Mouse (Mus musculus) hindbrain, embryonic 11.5 days (tissue): ENCODE results near the gene Haspin. TPM values are rescaled to one million over a fixed set of nuclear protein-coding genes. Genes with fewer than 3 reads are reported as not detected.

Experiments used
- ATAC-seq: fragments of 200-750 bp; cut with Nextera tagmentation; 2 replicates; pipeline ENCODE4 v1.8.0; 2017; ENCODE audit warnings: mild to moderate bottlenecking, moderate TSS enrichment, moderate library complexity; ENCODE audit not compliant: low FRiP score
- DNase-seq: peaks from one replicate; pipeline ENCODE4 v3.0.0-alpha.2; 2015; ENCODE audit warnings: low spot score
- H3K27ac ChIP-seq: fragments of 300-500 bp; sonication (generic); 2 replicates; pipeline ENCODE4 v1.5.1; 2014; ENCODE audit warnings: mild to moderate bottlenecking, low read depth, low read length
- H3K27me3 ChIP-seq: fragments of 300-500 bp; sonication (generic); 2 replicates; pipeline ENCODE4 v1.6.1; 2014; ENCODE audit warnings: mild to moderate bottlenecking, low read length, moderate library complexity, mixed read lengths; ENCODE audit not compliant: control insufficient read depth, insufficient read depth
- H3K36me3 ChIP-seq: fragments of 300-500 bp; sonication (generic); 2 replicates; pipeline ENCODE4 v1.6.1; 2014; ENCODE audit warnings: mild to moderate bottlenecking, low read length, moderate library complexity, mixed read lengths; ENCODE audit not compliant: control insufficient read depth, insufficient read depth
- H3K4me1 ChIP-seq: fragments of 300-500 bp; sonication (generic); replicated peaks from 2 replicates; pipeline ENCODE4 v1.6.1; 2014; ENCODE audit warnings: low read length, mixed read lengths; ENCODE audit not compliant: control insufficient read depth, insufficient read depth
- H3K4me2 ChIP-seq: fragments of 300-500 bp; sonication (generic); replicated peaks from 2 replicates; pipeline ENCODE4 v1.6.1; 2014; ENCODE audit warnings: mild to moderate bottlenecking, low read depth, low read length
- H3K4me3 ChIP-seq: fragments of 300-500 bp; sonication (generic); 2 replicates; pipeline ENCODE4 v1.5.1; 2014; ENCODE audit warnings: low read depth, low read length
- H3K9ac ChIP-seq: fragments of 300-500 bp; sonication (generic); 2 replicates; pipeline ENCODE4 v1.6.1; 2014; ENCODE audit warnings: low read depth, low read length
- H3K9me3 ChIP-seq: fragments of 300-500 bp; sonication (generic); 2 replicates; pipeline ENCODE4 v1.6.1; 2016; ENCODE audit warnings: low read length; ENCODE audit not compliant: control insufficient read depth
- WGBS: fragments of 180-500 bp; shearing (Covaris S2); extraction: QIAGEN DNeasy Blood & Tissue Kit; methylation state at CpG from one replicate; pipeline ENCODE4 v1.1.7; 2014; 5-methylcytosine and 5-hydroxymethylcytosine counted together
- polyA plus RNA-seq: library from polyadenylated mRNA; unstranded; fragments of >200 nt; fragmentation: Nextera tagmentation; extraction: Ambion mirVana; gene quantifications from 2 replicates; pipeline ENCODE4 v1.2.1, GENCODE M21; 2014

Gene Haspin
- polyA plus RNA-seq, 1 experiment from 2014 or later, result 14.2 TPM

DNA sequence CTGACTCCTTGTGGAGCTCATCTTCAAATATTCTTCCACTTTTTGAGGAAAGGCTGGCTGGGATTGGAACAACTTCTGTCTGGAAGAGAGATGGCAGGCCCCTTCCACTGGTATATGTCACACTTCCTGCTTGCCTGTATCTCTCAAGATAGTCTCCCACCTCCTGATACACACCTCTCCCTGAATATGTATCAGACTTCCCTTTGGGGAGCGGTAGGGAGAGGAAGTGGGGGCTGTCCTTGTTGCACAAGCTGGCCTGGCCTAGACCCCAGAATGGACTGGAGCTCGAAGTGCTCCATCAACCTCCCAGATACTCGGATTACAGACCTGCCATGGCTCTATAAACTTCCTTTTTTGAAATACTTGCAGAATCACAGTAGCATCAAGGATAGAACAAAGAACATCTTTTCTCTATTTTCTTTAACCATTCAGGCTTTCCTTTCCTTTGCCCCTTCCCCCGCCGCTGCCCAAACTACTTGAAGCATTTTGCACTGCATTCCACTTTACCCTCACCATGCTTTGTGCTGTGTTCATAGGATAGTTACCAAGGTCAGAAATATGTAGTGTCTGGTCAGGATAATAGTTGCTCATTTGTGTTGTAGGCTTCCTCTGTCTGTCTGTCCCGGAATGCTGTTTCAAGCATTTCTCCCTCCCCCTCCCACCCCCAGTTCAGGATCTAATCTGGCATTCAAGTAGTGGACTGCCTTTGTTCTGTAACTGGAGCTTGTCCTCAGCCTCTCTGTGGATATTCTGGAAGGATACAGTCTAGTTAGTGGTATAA, 50.2 kb downstream of the Haspin start:
- 77% methylated on average over 6 of the region's 6 CpGs for WGBS
- H3K36me3 ChIP-seq, result no peaks in the 10 kb centered on the region
- H3K4me1 ChIP-seq, result no peaks in the 10 kb centered on the region
- H3K27me3 ChIP-seq, result no peaks in the 10 kb centered on the region
- no peaks in the 10 kb centered on the region for H3K9me3 ChIP-seq
- no peak for DNase-seq
- no peak overlapping the region for H3K27ac ChIP-seq
- H3K4me2 ChIP-seq, result no peak overlapping the region
- H3K9ac ChIP-seq, result no peak overlapping the region
- H3K4me3 ChIP-seq, result no peak overlapping the region
- ATAC-seq, result no peak

Other genes with a start within 250 kb of the Haspin start
- gene Atp2a3, start 177.1 kb downstream of the Haspin start, polyA plus RNA-seq, result 0.68 and 1.4 TPM in 2 replicates
- gene P2rx1, start 139.2 kb downstream of the Haspin start, polyA plus RNA-seq, result 1.4 and 2.4 TPM in 2 replicates
- gene Camkk1, start 119.3 kb downstream of the Haspin start, polyA plus RNA-seq, result 3.7 and 4.4 TPM in 2 replicates
- 12.0 and 12.5 TPM in 2 replicates for gene Ncbp3, start 90.5 kb downstream of the Haspin start, polyA plus RNA-seq
- gene Itgae, start 47.7 kb downstream of the Haspin start, polyA plus RNA-seq, result 0.15 and 0.20 TPM in 2 replicates
- gene P2rx5, start 22.1 kb upstream of the Haspin start, polyA plus RNA-seq, result 0.45 TPM in 2 replicates
- gene Emc6, start 38.7 kb upstream of the Haspin start, polyA plus RNA-seq, result 132 and 134 TPM in 2 replicates
- 221 and 223 TPM in 2 replicates for gene Tax1bp3, start 38.8 kb upstream of the Haspin start, polyA plus RNA-seq
- gene Ctns, start 60.7 kb upstream of the Haspin start, polyA plus RNA-seq, result 19.1 and 25.2 TPM in 2 replicates
- gene Shpk, start 61.2 kb upstream of the Haspin start, polyA plus RNA-seq, result 0.99 and 1.2 TPM in 2 replicates
- 0.13 TPM in 1 of 2 replicates, not detected in the other for gene Trpv1, start 96.0 kb upstream of the Haspin start, polyA plus RNA-seq
- 0.03 TPM in 1 of 2 replicates, not detected in the other for gene Trpv3, start 129.1 kb upstream of the Haspin start, polyA plus RNA-seq
- 0.56 and 0.97 TPM in 2 replicates for gene Aspa, start 191.3 kb upstream of the Haspin start, polyA plus RNA-seq
- not detected in 2 replicates for gene Gm49340, start 191.4 kb upstream of the Haspin start, polyA plus RNA-seq
- not detected in 2 replicates for gene Spata22, start 191.4 kb upstream of the Haspin start, polyA plus RNA-seq
- not detected in 2 replicates for gene Olfr20, start 212.5 kb upstream of the Haspin start, polyA plus RNA-seq
- not detected in 2 replicates for gene Olfr376, start 233.0 kb upstream of the Haspin start, polyA plus RNA-seq